Mouse (Mus musculus): ENCODE measurements at regions not wholly inside any gene's neighbourhood (a gene's known extent, or its start where the extent isn't known, plus 50 kb on each side); places are given as distances from the start of the nearest gene placed in this dataset.

DNA sequence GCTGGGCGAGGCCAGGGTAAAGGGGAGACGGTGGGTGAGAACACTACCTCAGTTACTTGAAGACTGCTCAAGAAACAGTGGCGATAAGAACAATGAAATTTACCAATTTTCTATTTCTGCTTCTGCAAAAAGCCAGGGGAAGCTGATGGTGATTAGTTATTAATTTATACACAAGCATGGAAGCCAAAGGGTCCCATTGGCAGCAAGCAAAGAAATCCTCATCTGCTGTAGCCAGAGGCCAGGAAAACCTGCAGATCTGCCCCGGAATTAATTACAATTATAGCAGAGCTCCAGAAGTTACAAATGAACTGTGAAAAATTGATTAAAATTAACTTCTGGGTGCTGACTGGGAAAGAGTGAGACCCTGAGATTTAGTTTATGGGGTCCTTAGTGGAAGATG is 506.2 kb upstream of the Rgma start:
- H3K4me3 ChIP-seq (ENCODE audit: low read depth, low read length): no peak overlapping the region
- ATAC-seq (replicated peaks; ENCODE audit: insufficient number of reproducible peaks, low FRiP score, low TSS enrichment): no peak
- H3K27me3 ChIP-seq (ENCODE audit: control insufficient read depth, insufficient read depth, low read length): no peaks in the 10 kb centered on the region
- H3K9me3 ChIP-seq (replicated peaks; ENCODE audit: control insufficient read depth, low read length): no peaks in the 10 kb centered on the region
- no peaks in the 10 kb centered on the region for H3K4me1 ChIP-seq (ENCODE audit: control insufficient read depth, insufficient read depth, low read length)
- no peak overlapping the region for H3K9ac ChIP-seq (ENCODE audit: low read depth, low read length)
- H3K27ac ChIP-seq (ENCODE audit: low read depth, low read length): no peak overlapping the region
- no peak overlapping the region for H3K4me2 ChIP-seq
- WGBS (ENCODE audit: insufficient replicate concordance): 79% methylated on average over 4 of the region's 4 CpGs
- no peaks in the 10 kb centered on the region for H3K36me3 ChIP-seq (ENCODE audit: control insufficient read depth, insufficient read depth, low read length)

DNA sequence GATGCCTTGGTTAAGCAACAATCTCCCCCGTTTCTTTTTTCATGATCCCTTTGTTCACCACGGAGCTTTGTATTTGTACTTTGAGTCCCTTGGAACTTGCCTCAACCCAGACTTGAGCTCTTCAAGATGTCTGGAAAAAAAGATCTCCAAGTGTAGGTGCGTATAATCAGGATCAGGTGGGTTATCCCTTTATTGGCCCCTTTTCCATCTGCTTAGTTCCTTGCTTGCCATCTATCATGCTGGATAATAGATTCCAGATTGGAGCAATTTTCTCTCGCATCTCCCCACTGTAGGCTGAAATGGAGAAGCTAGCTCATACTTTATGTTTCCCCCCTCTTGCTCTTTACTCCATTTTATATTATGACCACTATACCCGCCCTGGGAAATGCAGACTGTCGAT is 474.5 kb upstream of the Rgma start:
- Histone ChIP-seq H3K4me1 (ENCODE audit: control insufficient read depth, insufficient read depth, low read length) (no peaks in the 10 kb centered on the region), H3K27ac (ENCODE audit: low read depth, low read length) (no peak overlapping the region), H3K9ac (ENCODE audit: low read depth, low read length) (no peak overlapping the region), H3K4me3 (ENCODE audit: low read depth, low read length) (no peak overlapping the region), H3K4me2 (no peak overlapping the region), H3K27me3 (ENCODE audit: control insufficient read depth, insufficient read depth, low read length) (no peaks in the 10 kb centered on the region), H3K36me3 (ENCODE audit: control insufficient read depth, insufficient read depth, low read length) (no peaks in the 10 kb centered on the region), H3K9me3 (replicated peaks; ENCODE audit: control insufficient read depth, low read length) (no peaks in the 10 kb centered on the region)
- WGBS (ENCODE audit: insufficient replicate concordance): 71% methylated on average over 6 of the region's 6 CpGs
- ATAC-seq (replicated peaks; ENCODE audit: insufficient number of reproducible peaks, low FRiP score, low TSS enrichment): no peak

DNA sequence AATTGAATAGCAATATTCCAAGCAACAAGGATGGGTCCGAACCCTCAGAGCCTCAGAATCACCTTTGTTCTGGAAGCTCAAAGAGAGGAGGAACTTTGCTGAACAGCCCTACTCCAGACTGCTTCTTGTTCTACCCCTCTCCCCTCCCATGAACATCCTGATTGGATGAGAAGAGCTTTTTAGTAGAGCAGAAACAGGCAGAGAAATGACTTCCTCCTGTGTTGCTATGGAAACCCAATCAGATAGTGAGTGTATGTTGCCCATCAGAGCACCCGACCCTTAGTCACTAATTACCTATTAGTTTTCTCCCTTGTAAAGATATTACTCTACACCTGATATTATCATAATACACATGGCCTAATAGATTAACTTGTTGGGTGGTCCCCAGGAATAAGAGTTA is 469.4 kb upstream of the Rgma start:
- no peak for ATAC-seq (replicated peaks; ENCODE audit: insufficient number of reproducible peaks, low FRiP score, low TSS enrichment)
- Histone ChIP-seq H3K36me3 (ENCODE audit: control insufficient read depth, insufficient read depth, low read length) (no peaks in the 10 kb centered on the region), H3K27me3 (ENCODE audit: control insufficient read depth, insufficient read depth, low read length) (no peaks in the 10 kb centered on the region), H3K4me2 (no peak overlapping the region), H3K9ac (ENCODE audit: low read depth, low read length) (no peak overlapping the region), H3K27ac (ENCODE audit: low read depth, low read length) (no peak overlapping the region), H3K9me3 (replicated peaks; ENCODE audit: control insufficient read depth, low read length) (no peaks in the 10 kb centered on the region), H3K4me1 (ENCODE audit: control insufficient read depth, insufficient read depth, low read length) (no peaks in the 10 kb centered on the region), H3K4me3 (ENCODE audit: low read depth, low read length) (no peak overlapping the region)
- WGBS (ENCODE audit: insufficient replicate concordance): 47% methylated on average over 2 of the region's 2 CpGs

DNA sequence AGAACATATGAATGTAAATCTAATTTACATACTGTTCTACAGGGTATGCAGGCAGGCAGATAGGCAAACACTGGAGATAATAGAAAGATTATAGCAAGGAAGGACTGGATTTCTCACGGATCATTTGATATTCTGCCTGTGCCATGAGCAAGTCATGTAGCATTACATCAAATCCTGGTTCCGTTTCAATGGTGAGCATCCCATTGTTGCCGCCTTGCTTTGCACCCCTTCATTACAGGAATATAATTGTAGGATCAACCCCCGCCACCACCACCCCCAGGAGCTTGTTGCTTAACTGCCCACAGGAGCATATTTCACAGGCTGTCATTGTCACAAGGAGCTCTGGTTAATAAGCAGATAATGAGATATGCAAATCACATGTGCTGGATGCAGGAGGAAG is 468.8 kb upstream of the Rgma start:
- Histone ChIP-seq H3K4me3 (ENCODE audit: low read depth, low read length) (no peak overlapping the region), H3K27ac (ENCODE audit: low read depth, low read length) (no peak overlapping the region), H3K4me1 (ENCODE audit: control insufficient read depth, insufficient read depth, low read length) (no peaks in the 10 kb centered on the region), H3K36me3 (ENCODE audit: control insufficient read depth, insufficient read depth, low read length) (no peaks in the 10 kb centered on the region), H3K9ac (ENCODE audit: low read depth, low read length) (no peak overlapping the region), H3K9me3 (replicated peaks; ENCODE audit: control insufficient read depth, low read length) (no peaks in the 10 kb centered on the region), H3K27me3 (ENCODE audit: control insufficient read depth, insufficient read depth, low read length) (no peaks in the 10 kb centered on the region), H3K4me2 (no peak overlapping the region)
- WGBS (ENCODE audit: insufficient replicate concordance): 79% methylated on average over 4 of the region's 4 CpGs
- no peak for ATAC-seq (replicated peaks; ENCODE audit: insufficient number of reproducible peaks, low FRiP score, low TSS enrichment)

DNA sequence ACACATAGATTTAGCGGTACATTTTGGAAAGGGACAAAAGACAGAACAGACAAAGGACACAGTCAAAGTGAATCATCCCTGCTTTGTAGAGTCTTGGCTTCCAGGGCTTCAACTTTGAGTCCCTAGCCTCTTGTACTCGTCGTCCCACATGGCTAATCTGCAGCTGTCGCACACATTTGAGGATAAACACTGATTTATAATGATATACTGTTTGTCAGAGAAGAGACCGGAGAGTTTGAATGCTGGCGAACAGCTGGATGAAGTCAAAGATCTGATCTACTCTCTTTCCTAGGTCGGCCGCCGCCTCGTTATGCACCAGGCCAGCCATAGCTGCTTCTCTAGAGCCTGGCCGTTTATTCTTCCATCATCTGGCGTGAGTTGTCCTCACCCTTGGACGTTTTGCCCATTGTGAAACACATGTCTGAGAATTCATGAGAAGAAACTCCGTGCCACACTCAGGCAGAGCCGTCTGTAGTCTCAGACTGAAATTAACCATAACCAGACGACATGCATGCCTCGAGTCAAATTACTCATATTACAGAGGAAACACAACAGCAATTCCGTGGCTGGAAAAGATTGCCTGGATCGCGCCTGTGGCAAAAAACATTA is 448.4 kb upstream of the Rgma start:
- Histone ChIP-seq H3K27me3 (ENCODE audit: control insufficient read depth, insufficient read depth, low read length) (no peaks in the 10 kb centered on the region), H3K9ac (ENCODE audit: low read depth, low read length) (no peak overlapping the region), H3K4me1 (ENCODE audit: control insufficient read depth, insufficient read depth, low read length) (no peaks in the 10 kb centered on the region), H3K36me3 (ENCODE audit: control insufficient read depth, insufficient read depth, low read length) (no peaks in the 10 kb centered on the region), H3K4me2 (no peak overlapping the region), H3K9me3 (replicated peaks; ENCODE audit: control insufficient read depth, low read length) (no peaks in the 10 kb centered on the region), H3K27ac (ENCODE audit: low read depth, low read length) (no peak overlapping the region), H3K4me3 (ENCODE audit: low read depth, low read length) (no peak overlapping the region)
- ATAC-seq (replicated peaks; ENCODE audit: insufficient number of reproducible peaks, low FRiP score, low TSS enrichment): no peak
- WGBS (ENCODE audit: insufficient replicate concordance): 77% methylated on average over 20 of the region's 20 CpGs

DNA sequence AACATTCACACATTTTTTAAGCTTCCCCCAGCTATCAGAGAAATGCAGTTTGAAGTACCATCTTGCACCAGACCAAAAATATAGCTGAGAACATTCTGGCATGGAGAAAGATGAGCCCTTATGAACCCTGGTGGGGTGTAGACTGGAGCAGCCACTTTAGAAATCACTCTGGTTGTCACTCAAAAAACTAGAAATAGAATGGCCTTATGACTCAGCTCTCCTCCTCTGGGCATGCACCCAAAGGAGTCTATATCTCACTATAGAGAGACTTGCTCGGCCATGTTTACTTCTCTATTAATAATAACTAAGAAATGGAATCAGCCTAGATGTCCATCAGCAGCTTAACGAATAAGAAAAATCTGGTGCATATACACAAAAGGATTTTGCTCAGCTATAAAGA is 436.5 kb upstream of the Rgma start:
- H3K27me3 ChIP-seq (ENCODE audit: control insufficient read depth, insufficient read depth, low read length): no peaks in the 10 kb centered on the region
- ATAC-seq (replicated peaks; ENCODE audit: insufficient number of reproducible peaks, low FRiP score, low TSS enrichment): no peak
- H3K4me2 ChIP-seq: no peak overlapping the region
- H3K9me3 ChIP-seq (replicated peaks; ENCODE audit: control insufficient read depth, low read length): no peaks in the 10 kb centered on the region
- H3K36me3 ChIP-seq (ENCODE audit: control insufficient read depth, insufficient read depth, low read length): no peaks in the 10 kb centered on the region
- H3K27ac ChIP-seq (ENCODE audit: low read depth, low read length): no peak overlapping the region
- H3K4me1 ChIP-seq (ENCODE audit: control insufficient read depth, insufficient read depth, low read length): no peaks in the 10 kb centered on the region
- no peak overlapping the region for H3K4me3 ChIP-seq (ENCODE audit: low read depth, low read length)
- 60% methylated on average over 2 of the region's 2 CpGs for WGBS (ENCODE audit: insufficient replicate concordance)
- no peak overlapping the region for H3K9ac ChIP-seq (ENCODE audit: low read depth, low read length)

DNA sequence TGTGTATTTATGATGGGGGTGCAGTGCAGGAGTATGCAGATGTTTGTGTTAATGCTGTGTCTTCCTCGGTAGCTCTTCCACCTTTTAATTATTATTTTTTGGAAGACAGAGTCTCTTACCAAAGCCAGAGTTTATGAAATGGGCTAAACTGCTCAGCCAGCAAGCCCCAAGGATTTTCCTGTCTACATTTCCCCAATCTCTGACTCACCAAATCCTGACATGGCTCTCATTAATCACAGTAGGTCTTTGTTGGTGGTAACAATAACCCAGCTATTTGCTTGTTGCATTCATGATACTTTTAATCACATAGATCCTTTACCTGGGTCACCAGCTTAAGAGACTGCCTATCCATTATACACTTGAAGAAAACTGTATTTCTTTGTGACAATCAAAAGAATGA is 427.8 kb upstream of the Rgma start:
- H3K4me1 ChIP-seq (ENCODE audit: control insufficient read depth, insufficient read depth, low read length): no peaks in the 10 kb centered on the region
- no peak for ATAC-seq (replicated peaks; ENCODE audit: insufficient number of reproducible peaks, low FRiP score, low TSS enrichment)
- WGBS (ENCODE audit: insufficient replicate concordance): 84% methylated on average over 1 of the region's 1 CpGs
- no peaks in the 10 kb centered on the region for H3K27me3 ChIP-seq (ENCODE audit: control insufficient read depth, insufficient read depth, low read length)
- no peaks in the 10 kb centered on the region for H3K36me3 ChIP-seq (ENCODE audit: control insufficient read depth, insufficient read depth, low read length)
- no peak overlapping the region for H3K9ac ChIP-seq (ENCODE audit: low read depth, low read length)
- no peak overlapping the region for H3K4me2 ChIP-seq
- H3K4me3 ChIP-seq (ENCODE audit: low read depth, low read length): no peak overlapping the region
- no peak overlapping the region for H3K27ac ChIP-seq (ENCODE audit: low read depth, low read length)
- H3K9me3 ChIP-seq (replicated peaks; ENCODE audit: control insufficient read depth, low read length): no peaks in the 10 kb centered on the region

DNA sequence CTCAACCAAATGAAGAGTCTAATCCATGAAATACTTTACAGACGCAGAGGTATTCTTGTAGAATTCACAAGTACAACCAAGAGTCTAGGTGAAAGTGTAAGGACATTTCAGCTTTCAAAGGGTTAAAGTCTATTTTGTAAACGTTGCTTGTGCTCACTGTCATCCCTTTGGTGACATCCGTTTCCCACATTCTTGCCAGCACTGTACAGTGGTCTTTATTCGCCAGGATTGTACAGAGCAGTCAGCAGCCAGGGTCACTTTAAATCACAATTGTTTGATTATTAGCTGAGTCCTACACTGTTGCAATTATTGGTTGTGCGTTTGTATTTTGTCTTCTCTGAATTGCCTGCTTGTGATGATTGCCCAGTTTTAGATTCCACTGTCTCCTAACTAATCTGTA is 427.3 kb upstream of the Rgma start:
- ATAC-seq (replicated peaks; ENCODE audit: insufficient number of reproducible peaks, low FRiP score, low TSS enrichment): no peak
- WGBS (ENCODE audit: insufficient replicate concordance): 55% methylated on average over 5 of the region's 5 CpGs
- Histone ChIP-seq H3K9ac (ENCODE audit: low read depth, low read length) (no peak overlapping the region), H3K9me3 (replicated peaks; ENCODE audit: control insufficient read depth, low read length) (no peaks in the 10 kb centered on the region), H3K4me3 (ENCODE audit: low read depth, low read length) (no peak overlapping the region), H3K27me3 (ENCODE audit: control insufficient read depth, insufficient read depth, low read length) (no peaks in the 10 kb centered on the region), H3K27ac (ENCODE audit: low read depth, low read length) (no peak overlapping the region), H3K4me1 (ENCODE audit: control insufficient read depth, insufficient read depth, low read length) (no peaks in the 10 kb centered on the region), H3K36me3 (ENCODE audit: control insufficient read depth, insufficient read depth, low read length) (no peaks in the 10 kb centered on the region), H3K4me2 (no peak overlapping the region)

DNA sequence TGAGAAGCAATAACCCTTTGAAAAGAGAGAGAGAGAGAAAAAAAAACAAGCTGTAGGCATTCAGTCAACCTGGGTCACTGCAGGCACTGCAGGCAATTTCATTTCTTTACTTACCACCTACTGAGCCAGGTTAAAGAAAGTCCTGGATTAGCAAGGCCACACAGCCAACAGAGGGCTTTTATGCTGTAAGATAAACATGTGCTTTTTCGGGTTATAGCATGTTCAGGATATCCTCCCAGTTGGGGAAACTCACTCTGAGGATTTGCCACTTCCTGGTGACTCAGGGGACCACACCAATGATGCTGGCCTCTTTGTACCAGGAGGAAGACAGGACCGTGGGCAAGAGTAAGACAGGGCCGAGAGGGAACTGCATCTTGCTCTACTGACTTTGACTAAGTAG is 426.6 kb upstream of the Rgma start:
- Histone ChIP-seq H3K4me1 (ENCODE audit: control insufficient read depth, insufficient read depth, low read length) (no peaks in the 10 kb centered on the region), H3K9ac (ENCODE audit: low read depth, low read length) (no peak overlapping the region), H3K4me3 (ENCODE audit: low read depth, low read length) (no peak overlapping the region), H3K36me3 (ENCODE audit: control insufficient read depth, insufficient read depth, low read length) (no peaks in the 10 kb centered on the region), H3K27me3 (ENCODE audit: control insufficient read depth, insufficient read depth, low read length) (no peaks in the 10 kb centered on the region), H3K9me3 (replicated peaks; ENCODE audit: control insufficient read depth, low read length) (no peaks in the 10 kb centered on the region), H3K27ac (ENCODE audit: low read depth, low read length) (no peak overlapping the region), H3K4me2 (no peak overlapping the region)
- WGBS (ENCODE audit: insufficient replicate concordance): 33% methylated on average over 3 of the region's 3 CpGs
- ATAC-seq (replicated peaks; ENCODE audit: insufficient number of reproducible peaks, low FRiP score, low TSS enrichment): no peak
